Mouse (Mus musculus) 3T3-L1 (cell line): ENCODE measurements at regions not wholly inside any gene's neighbourhood (a gene's known extent, or its start where the extent isn't known, plus 50 kb on each side); places are given as distances from the start of the nearest gene placed in this dataset.
"Not testable (repeated sequence)": the region's sequence is repeated elsewhere in the genome, so short reads cannot be mapped to it uniquely, and the experiment has no call there.

Source experiments
- DNase-seq: peaks from one replicate; pipeline ENCODE4 v3.0.0-alpha.2; 2015; ENCODE audit warnings: low read depth, low spot score

DNA sequence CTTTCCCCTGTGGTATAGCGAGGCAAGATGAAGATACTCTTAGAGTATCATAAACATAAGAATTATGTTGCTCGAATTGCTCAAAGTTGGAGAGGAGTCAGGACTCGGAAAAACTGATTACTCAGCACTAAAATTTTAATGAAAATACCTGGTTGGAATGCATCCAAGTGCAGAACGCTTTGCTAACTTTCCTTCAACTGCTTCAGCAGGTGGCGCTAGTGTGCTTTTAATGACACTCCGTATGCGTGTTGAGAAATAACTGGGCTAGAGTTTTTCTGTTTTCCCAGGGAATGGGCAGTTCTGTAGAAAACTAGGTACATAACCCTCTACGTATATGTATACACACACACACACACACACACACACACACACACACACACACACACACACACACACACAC is 221.0 kb downstream of the Grxcr1 start:
- peak; percentile 75 for DNase-seq

- DNase-seq: no peak
These were observed 221.8 kb downstream of the Grxcr1 start for GRCm38 (mm10) chr5:68253476-68253875.

DNA sequence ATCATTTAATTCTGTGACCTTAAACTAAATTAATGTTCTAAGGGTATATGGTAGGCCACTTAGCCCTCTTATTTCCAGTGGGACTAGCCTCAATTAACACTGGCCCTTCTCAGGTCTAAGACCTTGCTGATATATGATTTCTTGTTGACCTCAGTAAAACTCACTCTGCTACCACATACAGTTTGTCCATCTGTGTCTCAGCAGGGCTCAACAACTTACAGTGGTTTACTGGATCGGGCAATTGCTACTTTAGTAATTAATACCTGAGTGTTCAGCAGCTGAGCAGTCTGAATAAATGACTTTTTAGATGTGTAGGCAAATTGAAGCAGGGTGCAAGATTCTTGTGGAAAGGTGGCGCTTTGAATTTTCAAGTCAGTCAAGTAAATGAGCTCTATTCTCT is 222.5 kb downstream of the Grxcr1 start:
- no peak for DNase-seq

DNA sequence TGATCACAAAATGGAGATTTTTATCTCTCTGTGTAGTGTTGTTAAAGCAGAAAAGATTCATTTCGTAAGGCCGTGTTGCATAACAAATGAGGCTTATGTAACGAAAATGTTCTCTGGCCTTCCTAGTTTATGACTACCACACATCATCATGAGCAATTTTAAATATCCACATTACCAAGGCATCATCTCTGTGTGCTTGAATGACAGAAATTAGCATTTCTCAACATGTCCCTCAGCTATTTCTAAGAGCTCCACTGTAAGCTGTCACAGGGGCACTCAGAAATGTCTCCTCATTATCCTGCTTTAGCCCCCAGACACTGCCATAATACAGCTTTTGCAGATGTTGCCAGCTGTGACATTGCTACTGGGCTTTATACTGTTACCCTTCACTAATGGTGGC is 232.6 kb downstream of the Grxcr1 start:
- DNase-seq: no peak

- DNase-seq: no peak
These were observed 242.6 kb downstream of the Grxcr1 start for GRCm38 (mm10) chr5:68274271-68274670.

- DNase-seq: no peak
These were observed 244.1 kb downstream of the Grxcr1 start for GRCm38 (mm10) chr5:68275558-68276263.

DNA sequence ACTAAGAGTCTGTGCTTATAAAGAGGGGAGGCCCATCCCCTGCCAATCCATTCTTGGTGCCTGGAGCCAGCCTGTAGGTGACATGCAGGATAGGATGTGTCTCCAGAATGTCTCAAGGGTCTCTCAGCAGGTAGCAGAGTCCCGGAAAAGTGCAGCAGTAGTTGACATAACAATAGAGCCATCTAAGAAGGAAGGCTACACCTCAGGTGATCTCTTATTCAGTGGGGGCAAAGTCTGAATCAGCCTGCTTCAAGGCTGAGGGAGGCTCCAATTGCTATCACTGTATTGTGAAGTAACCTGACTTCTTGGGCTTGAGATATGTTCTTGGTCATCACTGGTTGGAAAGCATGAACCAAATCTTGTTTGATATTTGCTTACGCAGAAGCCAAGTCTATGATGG is 264.1 kb downstream of the Grxcr1 start:
- DNase-seq: not testable (repeated sequence)

GRCm38 (mm10) chr5:68313187-68313586 is 281.6 kb downstream of the Grxcr1 start:
- no peak for DNase-seq

DNA sequence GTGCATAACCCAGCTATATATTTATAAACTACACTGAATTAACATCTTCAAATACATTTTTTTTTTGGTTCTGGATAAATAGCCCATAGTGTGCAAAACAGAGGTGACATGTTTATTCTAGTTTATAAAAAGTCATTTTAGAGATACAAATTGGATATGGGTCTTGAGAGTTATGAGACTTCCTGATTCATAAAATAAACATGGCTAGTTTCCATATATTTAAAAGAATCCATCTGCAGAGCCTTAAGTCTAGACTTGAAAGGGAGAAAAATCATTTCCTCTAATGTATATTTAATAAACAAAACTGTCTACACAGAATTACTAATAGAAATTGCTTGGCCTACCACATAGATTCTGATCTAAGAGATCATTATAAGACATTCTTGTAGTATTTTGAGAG is 287.3 kb downstream of the Grxcr1 start:
- DNase-seq: no peak

DNA sequence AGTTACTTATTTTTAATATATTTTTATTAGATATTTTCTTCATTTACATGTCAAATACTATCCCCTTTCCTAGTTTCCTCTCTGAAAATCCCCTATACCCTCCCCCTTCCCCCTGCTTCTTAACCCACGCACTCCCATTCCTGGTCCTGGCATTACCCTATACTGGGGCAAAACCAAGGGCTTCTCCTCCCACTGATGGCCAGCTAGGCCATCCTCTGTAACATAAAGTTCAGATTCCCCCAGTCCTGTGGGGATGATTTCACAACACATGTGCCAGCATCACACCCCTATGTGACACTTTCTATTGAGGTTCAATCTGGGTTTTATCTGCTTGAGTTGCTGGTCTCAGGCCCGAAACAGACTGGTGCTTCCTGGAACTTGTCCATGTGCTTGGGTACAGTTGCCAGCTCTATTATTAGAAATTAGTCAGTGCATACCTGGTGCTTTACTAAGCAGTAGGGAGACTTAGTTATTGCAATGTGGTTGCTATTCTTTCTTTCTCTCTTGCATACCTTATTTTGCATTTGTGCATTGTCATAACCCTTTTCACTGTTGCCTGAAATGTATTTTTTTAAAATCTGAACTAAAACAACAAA is 295.5 kb downstream of the Grxcr1 start:
- DNase-seq: peak; percentile 92

- DNase-seq: peak; percentile 26
These were observed 297.7 kb downstream of the Grxcr1 start for GRCm38 (mm10) chr5:68329311-68329710.

GRCm38 (mm10) chr5:68329828-68330227 is 298.2 kb downstream of the Grxcr1 start:
- DNase-seq: no peak

- DNase-seq: no peak
These were observed 319.3 kb downstream of the Grxcr1 start for GRCm38 (mm10) chr5:68350921-68351320.

GRCm38 (mm10) chr5:68351793-68352192 is 320.2 kb downstream of the Grxcr1 start:
- DNase-seq: peak; percentile 9

- DNase-seq: no peak
These were observed 321.6 kb downstream of the Grxcr1 start for GRCm38 (mm10) chr5:68353211-68353610.

DNA sequence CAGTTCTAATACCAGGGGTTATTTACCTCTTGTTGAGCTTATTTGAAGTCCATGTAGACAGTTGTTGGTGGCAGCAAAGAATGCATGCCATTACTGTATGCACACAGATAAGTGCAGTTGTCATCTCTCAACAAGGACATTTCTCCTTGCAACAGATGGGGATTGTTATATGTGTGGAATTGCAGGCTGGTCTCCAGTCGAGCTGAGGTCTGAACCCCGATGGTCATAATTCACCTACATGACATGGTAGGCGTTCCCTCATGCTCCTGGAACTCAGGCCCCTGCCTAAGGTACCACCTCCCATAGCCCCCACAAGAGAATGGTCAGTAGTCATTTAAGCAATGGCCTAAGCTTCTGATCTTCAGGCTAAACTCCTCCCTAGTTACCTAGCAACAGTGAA is 322.2 kb downstream of the Grxcr1 start:
- DNase-seq: not testable (repeated sequence)

DNA sequence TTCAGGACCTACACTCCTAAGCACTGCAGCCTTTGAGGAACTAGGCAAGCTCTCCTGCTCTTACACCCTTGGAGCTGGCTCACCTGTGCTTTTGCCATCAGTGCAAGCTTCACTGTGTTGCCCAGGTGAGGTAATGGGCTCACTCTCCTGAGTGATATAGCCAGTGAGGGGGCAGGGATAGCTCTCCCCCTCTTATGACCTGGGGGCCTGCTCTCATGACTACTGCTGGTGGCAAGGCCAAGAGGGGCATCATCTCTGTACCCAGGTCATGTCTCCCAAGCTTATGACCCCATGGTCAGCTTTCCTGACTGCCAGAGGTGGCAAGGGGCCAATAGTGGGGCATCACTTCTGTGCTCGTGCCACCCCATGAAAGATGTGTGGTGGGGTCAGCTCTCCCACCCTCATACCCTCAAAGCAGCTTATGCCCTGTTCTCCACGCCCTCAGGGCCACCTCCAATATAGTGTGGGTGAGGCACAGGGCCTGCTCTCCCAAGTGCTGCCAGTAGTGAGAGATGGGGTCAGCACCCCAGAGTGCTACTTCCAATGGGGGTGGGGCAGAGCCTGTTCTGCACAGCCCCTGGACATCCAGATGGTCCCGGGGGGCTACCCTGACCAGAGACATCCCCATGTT is 330.1 kb downstream of the Grxcr1 start:
- no peak for DNase-seq

GRCm38 (mm10) chr5:68373082-68373481 is 341.4 kb downstream of the Grxcr1 start:
- no peak for DNase-seq
